Mouse (Mus musculus): ENCODE results near the gene Efnb3. TPM values are rescaled to one million over a fixed set of nuclear protein-coding genes. Genes with fewer than 3 reads are reported as not detected.
"Not testable (repeated sequence)": the region's sequence is repeated elsewhere in the genome, so short reads cannot be mapped to it uniquely, and the experiment has no call there.

Gene Efnb3
- polyA plus RNA-seq, 1 experiment from 2014 or later, result 39.9 TPM

DNA sequence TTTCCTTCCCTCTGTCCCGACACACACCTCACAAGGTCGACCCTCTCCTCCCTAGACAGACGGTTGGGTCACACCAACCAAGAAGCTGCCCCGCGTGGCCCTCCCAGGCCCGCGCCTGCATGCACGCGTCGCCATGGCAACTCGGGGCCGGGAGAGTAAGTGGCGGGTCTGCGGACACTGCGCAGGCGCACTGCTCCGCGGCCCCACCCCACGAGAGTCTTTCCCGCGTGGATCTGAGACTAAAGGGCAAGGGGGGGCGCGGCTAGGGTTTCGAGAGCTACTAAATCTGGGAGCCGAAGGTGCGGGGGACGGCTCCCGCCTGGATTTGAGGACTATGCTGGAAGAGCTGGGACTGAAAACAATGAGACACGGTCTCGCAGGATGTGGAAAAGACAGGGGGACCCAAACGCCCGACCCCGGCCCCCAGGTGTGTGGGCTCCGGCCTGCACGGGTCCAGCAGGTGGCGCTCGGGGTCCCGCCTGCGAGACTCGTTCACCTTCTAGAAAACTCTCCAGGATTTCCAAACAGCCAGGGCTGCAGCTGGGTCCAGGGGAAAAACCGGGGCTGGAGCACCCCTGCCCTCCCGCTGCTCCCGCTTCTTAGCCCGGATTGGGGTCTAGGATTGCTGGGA lies 13.5 kb downstream of the Efnb3 start:
- no peaks in the 10 kb centered on the region for H3K27me3 ChIP-seq (ENCODE audit: control insufficient read depth, insufficient read depth, low read length)
- no peaks in the 10 kb centered on the region for H3K36me3 ChIP-seq (replicated peaks; ENCODE audit: control insufficient read depth, insufficient read depth)
- ATAC-seq (ENCODE audit: low FRiP score), result peak; percentile 64
- H3K9me3 ChIP-seq (ENCODE audit: control insufficient read depth, low read length), result no peaks in the 10 kb centered on the region
- peak overlapping the region; percentile 86 for H3K4me2 ChIP-seq (replicated peaks)
- WGBS, result under 1% methylated on average over 44 of the region's 44 CpGs
- peak overlapping the region; percentile 42 for H3K4me3 ChIP-seq (replicated peaks; ENCODE audit: low read length)
- H3K4me1 ChIP-seq (replicated peaks; ENCODE audit: control insufficient read depth, insufficient read depth, low read length), result peaks cover 50% of the 10 kb centered on the region
- H3K27ac ChIP-seq, result peak overlapping the region; percentile 93
- H3K9ac ChIP-seq, result peak overlapping the region; percentile 63
- DNase-seq (ENCODE audit: low spot score), result peak; percentile 83

DNA sequence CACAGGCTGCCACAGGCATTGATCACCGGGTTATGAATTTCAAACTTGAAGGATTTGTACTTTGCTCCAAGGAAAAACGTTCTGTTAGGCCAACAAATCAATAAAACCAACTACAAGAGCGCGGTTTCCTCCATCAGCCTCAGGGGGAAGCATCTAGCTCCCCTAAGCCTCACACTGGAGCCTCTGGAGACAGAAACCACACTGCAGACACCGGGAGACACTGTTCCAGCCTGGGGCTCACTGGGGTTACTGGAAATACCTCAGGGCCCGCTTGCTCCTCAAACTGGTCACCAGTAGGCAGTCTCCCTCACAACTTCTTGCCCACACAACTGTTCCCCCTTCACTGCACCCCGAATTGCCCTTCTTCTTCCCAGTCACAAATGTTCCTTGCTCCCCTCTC lies 14.0 kb downstream of the Efnb3 start:
- Histone ChIP-seq H3K9ac (peak overlapping the region; percentile 63), H3K4me2 (replicated peaks) (peak overlapping the region; percentile 86), H3K27ac (peak overlapping the region; percentile 93), H3K4me1 (replicated peaks; ENCODE audit: control insufficient read depth, insufficient read depth, low read length) (peaks cover 50% of the 10 kb centered on the region), H3K27me3 (ENCODE audit: control insufficient read depth, insufficient read depth, low read length) (no peaks in the 10 kb centered on the region), H3K36me3 (replicated peaks; ENCODE audit: control insufficient read depth, insufficient read depth) (no peaks in the 10 kb centered on the region), H3K9me3 (ENCODE audit: control insufficient read depth, low read length) (no peaks in the 10 kb centered on the region), H3K4me3 (replicated peaks; ENCODE audit: low read length) (peak overlapping the region; percentile 42)
- no peak for DNase-seq (ENCODE audit: low spot score)
- 8% methylated on average over 7 of the region's 7 CpGs for WGBS
- peak; percentile 26; the same call in 1 of the 2 replicates for ATAC-seq (ENCODE audit: low FRiP score)

DNA sequence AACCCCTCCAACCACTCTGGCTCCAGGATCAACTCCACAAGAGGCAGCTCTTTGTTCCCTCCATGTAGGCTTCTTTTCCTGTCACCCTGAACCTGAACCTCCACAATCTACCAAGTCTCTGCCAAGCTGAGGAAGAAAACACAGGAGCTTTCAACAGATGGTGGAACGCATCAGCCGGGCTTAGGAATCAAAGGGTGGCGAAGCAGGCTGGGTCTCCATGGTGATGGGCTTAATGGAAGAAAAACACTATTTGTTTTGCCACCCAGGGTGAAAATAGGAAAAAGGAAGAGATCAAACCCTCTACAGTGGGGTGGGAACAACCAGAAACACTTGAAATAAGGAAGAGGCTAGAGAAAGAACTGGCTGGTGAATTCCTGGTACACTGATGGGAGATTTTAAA lies 16.4 kb downstream of the Efnb3 start:
- no peak overlapping the region; the same call in 1 of the 2 replicates for H3K4me2 ChIP-seq (replicated peaks)
- H3K4me3 ChIP-seq (replicated peaks; ENCODE audit: low read length), result no peak overlapping the region
- H3K27ac ChIP-seq, result peak overlapping the region; percentile 51
- no peaks in the 10 kb centered on the region for H3K36me3 ChIP-seq (replicated peaks; ENCODE audit: control insufficient read depth, insufficient read depth)
- H3K9me3 ChIP-seq (ENCODE audit: control insufficient read depth, low read length), result no peaks in the 10 kb centered on the region
- DNase-seq (ENCODE audit: low spot score) (no peak), ATAC-seq (ENCODE audit: low FRiP score) (no peak)
- H3K4me1 ChIP-seq (replicated peaks; ENCODE audit: control insufficient read depth, insufficient read depth, low read length), result peaks cover 39% of the 10 kb centered on the region
- H3K27me3 ChIP-seq (ENCODE audit: control insufficient read depth, insufficient read depth, low read length), result no peaks in the 10 kb centered on the region
- no peak overlapping the region for H3K9ac ChIP-seq
- WGBS, result 14% methylated on average over 3 of the region's 3 CpGs

DNA sequence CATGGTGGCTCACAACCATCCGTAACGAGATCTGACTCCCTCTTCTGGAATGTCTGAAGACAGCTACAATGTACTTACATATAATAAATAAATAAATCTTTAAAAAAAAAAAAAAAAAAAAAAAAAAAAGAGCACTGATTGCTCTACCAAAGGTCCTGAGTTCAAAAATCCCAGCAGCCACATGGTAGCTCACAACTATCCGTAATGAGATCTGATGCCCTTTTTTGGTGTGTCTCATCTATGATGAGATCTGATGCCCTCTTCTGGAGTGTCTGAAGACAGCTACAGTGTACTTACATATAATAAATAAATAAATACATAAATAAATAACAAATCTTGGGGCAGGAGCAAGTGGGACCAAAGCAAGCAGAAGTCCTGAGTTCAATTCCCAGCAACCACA lies 18.3 kb downstream of the Efnb3 start:
- peaks cover 23% of the 10 kb centered on the region for H3K4me1 ChIP-seq (replicated peaks; ENCODE audit: control insufficient read depth, insufficient read depth, low read length)
- not testable (repeated sequence) for DNase-seq (ENCODE audit: low spot score); H3K27ac ChIP-seq; H3K9me3 ChIP-seq (ENCODE audit: control insufficient read depth, low read length); H3K4me2 ChIP-seq (replicated peaks); ATAC-seq (ENCODE audit: low FRiP score); H3K36me3 ChIP-seq (replicated peaks; ENCODE audit: control insufficient read depth, insufficient read depth); H3K27me3 ChIP-seq (ENCODE audit: control insufficient read depth, insufficient read depth, low read length); H3K4me3 ChIP-seq (replicated peaks; ENCODE audit: low read length); H3K9ac ChIP-seq
- WGBS, result 67% methylated on average over 1 of the region's 3 CpGs

DNA sequence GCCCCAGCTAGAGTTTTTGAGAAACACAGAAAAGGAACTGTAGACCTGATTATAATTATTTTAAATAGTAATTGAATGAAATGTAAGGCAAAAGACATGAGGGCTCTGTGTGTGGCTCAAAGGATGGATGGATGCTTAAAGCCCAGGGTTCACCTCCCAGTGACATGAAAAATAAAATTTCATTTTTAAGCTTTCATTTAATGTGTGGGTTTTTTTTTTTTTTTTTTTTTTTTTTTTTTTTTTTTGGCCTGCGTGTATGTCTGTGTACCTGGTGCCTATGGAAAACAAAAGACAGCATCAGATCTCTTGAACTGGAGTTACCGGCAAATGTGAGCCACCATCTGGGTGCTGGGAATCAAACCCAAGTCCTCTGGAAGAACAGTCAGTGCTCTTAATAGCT lies 19.3 kb downstream of the Efnb3 start:
- 98% methylated on average over 2 of the region's 2 CpGs for WGBS
- Histone ChIP-seq H3K4me2 (replicated peaks) (no peak overlapping the region), H3K36me3 (replicated peaks; ENCODE audit: control insufficient read depth, insufficient read depth) (no peaks in the 10 kb centered on the region), H3K9ac (no peak overlapping the region), H3K27me3 (ENCODE audit: control insufficient read depth, insufficient read depth, low read length) (no peaks in the 10 kb centered on the region), H3K27ac (no peak overlapping the region), H3K9me3 (ENCODE audit: control insufficient read depth, low read length) (no peaks in the 10 kb centered on the region), H3K4me1 (replicated peaks; ENCODE audit: control insufficient read depth, insufficient read depth, low read length) (peaks cover 16% of the 10 kb centered on the region), H3K4me3 (replicated peaks; ENCODE audit: low read length) (no peak overlapping the region)
- DNase-seq (ENCODE audit: low spot score), result no peak
- ATAC-seq (ENCODE audit: low FRiP score), result no peak

DNA sequence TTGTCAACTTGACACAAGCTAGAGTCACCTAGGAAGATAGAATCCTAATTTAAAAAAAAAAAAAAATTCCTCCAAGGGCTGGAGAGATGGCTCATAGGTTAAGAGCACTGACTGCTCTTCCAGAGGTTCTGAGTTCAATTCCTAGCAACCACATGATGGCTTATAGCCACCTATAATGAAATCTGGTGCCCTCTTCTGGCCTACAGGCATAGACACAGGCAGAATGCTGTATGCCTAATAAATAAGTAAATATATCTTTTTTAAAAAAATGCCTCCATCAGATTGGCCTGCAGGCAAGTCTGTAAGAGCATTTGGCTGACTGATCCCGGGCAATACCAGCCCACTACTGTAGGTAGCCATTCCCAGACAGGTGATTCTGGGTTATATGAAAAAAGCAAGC lies 25.0 kb downstream of the Efnb3 start:
- no peak overlapping the region for H3K4me2 ChIP-seq (replicated peaks)
- ATAC-seq (ENCODE audit: low FRiP score), result no peak
- no peaks in the 10 kb centered on the region for H3K4me1 ChIP-seq (replicated peaks; ENCODE audit: control insufficient read depth, insufficient read depth, low read length)
- no peak overlapping the region for H3K9ac ChIP-seq
- no peak overlapping the region for H3K27ac ChIP-seq
- H3K36me3 ChIP-seq (replicated peaks; ENCODE audit: control insufficient read depth, insufficient read depth), result no peaks in the 10 kb centered on the region
- no peak for DNase-seq (ENCODE audit: low spot score)
- no peaks in the 10 kb centered on the region for H3K27me3 ChIP-seq (ENCODE audit: control insufficient read depth, insufficient read depth, low read length)
- H3K9me3 ChIP-seq (ENCODE audit: control insufficient read depth, low read length), result no peaks in the 10 kb centered on the region
- WGBS, result 62% methylated on average over 1 of the region's 1 CpGs
- H3K4me3 ChIP-seq (replicated peaks; ENCODE audit: low read length), result no peak overlapping the region

DNA sequence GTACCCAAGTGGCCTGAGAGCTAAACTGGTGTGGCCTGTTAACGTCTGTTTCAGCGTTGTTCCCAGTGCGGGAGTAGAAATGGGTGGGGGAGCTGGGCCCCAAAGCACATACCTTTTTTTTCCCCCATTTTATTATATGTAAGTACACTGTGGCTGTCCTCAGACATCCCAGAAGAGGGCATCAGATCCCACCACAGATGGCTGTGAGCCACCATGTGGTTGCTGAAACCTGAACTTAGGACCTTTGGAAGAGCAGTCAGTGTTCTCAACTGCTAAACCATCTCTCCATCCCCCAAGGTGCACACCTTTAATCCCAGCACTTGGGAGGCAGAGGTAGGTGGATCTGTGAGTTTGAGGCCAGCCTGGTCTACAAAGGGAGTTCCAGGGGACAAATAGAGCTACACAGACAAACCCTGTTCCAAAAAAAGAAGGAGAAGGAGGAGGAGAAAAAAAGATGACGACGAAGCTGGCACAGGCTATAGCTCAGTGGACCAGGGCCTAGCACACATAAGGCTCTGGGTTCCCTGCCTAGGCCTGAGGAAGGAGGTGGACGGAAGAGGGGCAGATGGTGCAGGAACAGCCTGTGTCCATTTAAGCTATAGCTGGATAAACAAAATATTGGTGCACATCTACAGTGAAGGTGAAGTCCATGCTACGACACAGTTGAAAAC lies 27.4 kb downstream of the Efnb3 start:
- Histone ChIP-seq H3K36me3 (replicated peaks; ENCODE audit: control insufficient read depth, insufficient read depth) (no peaks in the 10 kb centered on the region), H3K27me3 (ENCODE audit: control insufficient read depth, insufficient read depth, low read length) (no peaks in the 10 kb centered on the region), H3K9ac (no peak overlapping the region), H3K4me1 (replicated peaks; ENCODE audit: control insufficient read depth, insufficient read depth, low read length) (peaks cover 6% of the 10 kb centered on the region), H3K4me2 (replicated peaks) (no peak overlapping the region), H3K9me3 (ENCODE audit: control insufficient read depth, low read length) (no peaks in the 10 kb centered on the region), H3K4me3 (replicated peaks; ENCODE audit: low read length) (no peak overlapping the region), H3K27ac (no peak overlapping the region)
- no peak for DNase-seq (ENCODE audit: low spot score)
- ATAC-seq (ENCODE audit: low FRiP score), result no peak
- WGBS, result 84% methylated on average over 7 of the region's 7 CpGs

DNA sequence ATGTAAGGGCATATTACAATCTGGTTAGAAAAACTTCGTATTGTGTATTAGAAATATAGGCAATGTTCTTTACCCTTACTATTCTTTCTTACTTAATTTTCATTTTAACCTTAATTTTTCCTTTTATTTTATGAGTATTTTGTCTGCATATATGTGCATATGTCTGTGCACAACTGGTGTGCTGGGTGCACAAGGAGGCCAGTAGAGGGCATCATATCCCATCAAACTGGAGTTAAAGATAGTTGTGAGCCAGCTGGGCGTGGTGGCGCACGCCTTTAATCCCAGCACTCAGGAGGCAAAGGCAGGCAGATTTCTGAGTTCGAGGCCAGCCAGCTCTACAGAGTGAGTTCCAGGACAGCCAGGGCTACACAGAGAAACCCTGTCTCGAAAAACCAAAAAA lies 29.2 kb downstream of the Efnb3 start:
- not testable (repeated sequence) for H3K4me2 ChIP-seq (replicated peaks); H3K36me3 ChIP-seq (replicated peaks; ENCODE audit: control insufficient read depth, insufficient read depth); H3K27ac ChIP-seq; H3K9me3 ChIP-seq (ENCODE audit: control insufficient read depth, low read length); H3K9ac ChIP-seq; H3K4me3 ChIP-seq (replicated peaks; ENCODE audit: low read length); ATAC-seq (ENCODE audit: low FRiP score); H3K27me3 ChIP-seq (ENCODE audit: control insufficient read depth, insufficient read depth, low read length); DNase-seq (ENCODE audit: low spot score)
- WGBS, result 90% methylated on average over 6 of the region's 6 CpGs
- peaks cover 23% of the 10 kb centered on the region for H3K4me1 ChIP-seq (replicated peaks; ENCODE audit: control insufficient read depth, insufficient read depth, low read length)

DNA sequence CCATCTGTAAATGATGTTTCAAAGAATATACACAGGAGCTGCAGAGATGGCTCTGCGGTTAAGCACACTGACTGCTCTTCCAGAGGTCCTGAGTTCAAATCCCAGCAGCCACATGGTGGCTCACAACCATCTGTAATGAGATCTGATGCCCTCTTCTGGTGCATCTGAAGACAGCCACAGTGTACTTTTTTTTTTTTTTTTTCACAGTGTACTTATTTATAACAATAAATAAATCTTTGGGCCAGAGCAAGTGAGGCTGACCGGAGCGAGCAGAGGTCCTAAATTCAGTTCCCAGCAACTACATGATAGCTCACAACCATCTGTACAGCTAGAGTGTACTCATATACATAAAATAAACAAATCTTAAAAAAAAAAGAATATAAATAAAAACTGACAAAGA lies 29.7 kb downstream of the Efnb3 start:
- not testable (repeated sequence) for H3K9me3 ChIP-seq (ENCODE audit: control insufficient read depth, low read length); H3K9ac ChIP-seq; H3K4me2 ChIP-seq (replicated peaks); DNase-seq (ENCODE audit: low spot score); H3K27ac ChIP-seq; H3K4me3 ChIP-seq (replicated peaks; ENCODE audit: low read length); H3K27me3 ChIP-seq (ENCODE audit: control insufficient read depth, insufficient read depth, low read length); H3K36me3 ChIP-seq (replicated peaks; ENCODE audit: control insufficient read depth, insufficient read depth); ATAC-seq (ENCODE audit: low FRiP score)
- peaks cover 23% of the 10 kb centered on the region for H3K4me1 ChIP-seq (replicated peaks; ENCODE audit: control insufficient read depth, insufficient read depth, low read length)
- WGBS, result 92% methylated on average over 3 of the region's 3 CpGs
